Mouse (Mus musculus): Measurements from ENCODE around the gene Lgals9. TPM values are rescaled to one million over a fixed set of nuclear protein-coding genes. Genes with fewer than 3 reads are reported as not detected.

The Lgals9 gene
- polyA plus RNA-seq, 1 experiment from 2014 or later: 13.7 TPM

GRCm38 (mm10) chr11:78985505-78985904 lies 759 bp upstream of the Lgals9 start:
- Histone ChIP-seq H3K4me3 (replicated peaks; ENCODE audit: low read depth, low read length) (no peak overlapping the region), H3K9ac (replicated peaks; ENCODE audit: low read length) (no peak overlapping the region), H3K4me2 (ENCODE audit: low read length) (no peak overlapping the region), H3K9me3 (ENCODE audit: control insufficient read depth, low read length) (peaks cover 5% of the 10 kb centered on the region; the same call in 1 of the 2 replicates), H3K27me3 (ENCODE audit: control insufficient read depth, insufficient read depth, low read length) (no peaks in the 10 kb centered on the region), H3K4me1 (ENCODE audit: control insufficient read depth, insufficient read depth, low read length) (no peaks in the 10 kb centered on the region), H3K36me3 (ENCODE audit: control insufficient read depth, insufficient read depth, low read length) (no peaks in the 10 kb centered on the region), H3K27ac (replicated peaks; ENCODE audit: low read depth, low read length) (no peak overlapping the region)
- DNase-seq: no peak
- no peak for ATAC-seq (ENCODE audit: low FRiP score, low TSS enrichment)

- no peaks in the 10 kb centered on the region for H3K27me3 ChIP-seq (ENCODE audit: control insufficient read depth, insufficient read depth, low read length)
- H3K9ac ChIP-seq (replicated peaks; ENCODE audit: low read length): no peak overlapping the region
- H3K4me1 ChIP-seq (ENCODE audit: control insufficient read depth, insufficient read depth, low read length): no peaks in the 10 kb centered on the region
- DNase-seq (no peak), ATAC-seq (ENCODE audit: low FRiP score, low TSS enrichment) (no peak)
- no peaks in the 10 kb centered on the region for H3K9me3 ChIP-seq (ENCODE audit: control insufficient read depth, low read length)
- H3K4me2 ChIP-seq (ENCODE audit: low read length): no peak overlapping the region
- WGBS: 79% methylated on average over 7 of the region's 7 CpGs
- H3K36me3 ChIP-seq (ENCODE audit: control insufficient read depth, insufficient read depth, low read length): no peaks in the 10 kb centered on the region
- no peak overlapping the region for H3K27ac ChIP-seq (replicated peaks; ENCODE audit: low read depth, low read length)
- H3K4me3 ChIP-seq (replicated peaks; ENCODE audit: low read depth, low read length): no peak overlapping the region
Measured at GRCm38 (mm10) chr11:78983539-78983938, 1.2 kb downstream of the Lgals9 start.

GRCm38 (mm10) chr11:78982513-78983291 lies 2.0 kb downstream of the Lgals9 start:
- no peak overlapping the region for H3K4me3 ChIP-seq (replicated peaks; ENCODE audit: low read depth, low read length)
- H3K9me3 ChIP-seq (ENCODE audit: control insufficient read depth, low read length): no peaks in the 10 kb centered on the region
- ATAC-seq (ENCODE audit: low FRiP score, low TSS enrichment): no peak
- H3K27me3 ChIP-seq (ENCODE audit: control insufficient read depth, insufficient read depth, low read length): no peaks in the 10 kb centered on the region
- no peak overlapping the region for H3K4me2 ChIP-seq (ENCODE audit: low read length)
- no peak for DNase-seq
- no peaks in the 10 kb centered on the region for H3K4me1 ChIP-seq (ENCODE audit: control insufficient read depth, insufficient read depth, low read length)
- H3K27ac ChIP-seq (replicated peaks; ENCODE audit: low read depth, low read length): no peak overlapping the region
- 91% methylated on average over 12 of the region's 12 CpGs for WGBS
- no peaks in the 10 kb centered on the region for H3K36me3 ChIP-seq (ENCODE audit: control insufficient read depth, insufficient read depth, low read length)
- H3K9ac ChIP-seq (replicated peaks; ENCODE audit: low read length): no peak overlapping the region

GRCm38 (mm10) chr11:78982042-78982441 lies 2.7 kb downstream of the Lgals9 start:
- Histone ChIP-seq H3K4me1 (ENCODE audit: control insufficient read depth, insufficient read depth, low read length) (no peaks in the 10 kb centered on the region), H3K9me3 (ENCODE audit: control insufficient read depth, low read length) (no peaks in the 10 kb centered on the region), H3K27ac (replicated peaks; ENCODE audit: low read depth, low read length) (no peak overlapping the region), H3K4me3 (replicated peaks; ENCODE audit: low read depth, low read length) (no peak overlapping the region), H3K4me2 (ENCODE audit: low read length) (no peak overlapping the region), H3K36me3 (ENCODE audit: control insufficient read depth, insufficient read depth, low read length) (no peaks in the 10 kb centered on the region), H3K27me3 (ENCODE audit: control insufficient read depth, insufficient read depth, low read length) (no peaks in the 10 kb centered on the region), H3K9ac (replicated peaks; ENCODE audit: low read length) (no peak overlapping the region)
- ATAC-seq (ENCODE audit: low FRiP score, low TSS enrichment) (no peak), DNase-seq (no peak)
- 88% methylated on average over 2 of the region's 2 CpGs for WGBS

- 86% methylated on average over 4 of the region's 4 CpGs for WGBS
Measured at GRCm38 (mm10) chr11:78980083-78980634, 4.6 kb downstream of the Lgals9 start.

GRCm38 (mm10) chr11:78978176-78979019 lies 6.3 kb downstream of the Lgals9 start:
- Histone ChIP-seq H3K4me1 (ENCODE audit: control insufficient read depth, insufficient read depth, low read length) (no peaks in the 10 kb centered on the region), H3K9me3 (ENCODE audit: control insufficient read depth, low read length) (no peaks in the 10 kb centered on the region), H3K36me3 (ENCODE audit: control insufficient read depth, insufficient read depth, low read length) (no peaks in the 10 kb centered on the region), H3K27ac (replicated peaks; ENCODE audit: low read depth, low read length) (no peak overlapping the region), H3K9ac (replicated peaks; ENCODE audit: low read length) (no peak overlapping the region), H3K27me3 (ENCODE audit: control insufficient read depth, insufficient read depth, low read length) (no peaks in the 10 kb centered on the region), H3K4me3 (replicated peaks; ENCODE audit: low read depth, low read length) (no peak overlapping the region), H3K4me2 (ENCODE audit: low read length) (no peak overlapping the region)
- WGBS: 89% methylated on average over 12 of the region's 12 CpGs
- ATAC-seq (ENCODE audit: low FRiP score, low TSS enrichment) (no peak), DNase-seq (no peak)

More at GRCm38 (mm10) chr11:78980083-78980634, 4.6 kb downstream of the Lgals9 start:
- Histone ChIP-seq H3K9me3 (ENCODE audit: control insufficient read depth, low read length) (no peaks in the 10 kb centered on the region), H3K27ac (replicated peaks; ENCODE audit: low read depth, low read length) (no peak overlapping the region), H3K27me3 (ENCODE audit: control insufficient read depth, insufficient read depth, low read length) (no peaks in the 10 kb centered on the region), H3K4me1 (ENCODE audit: control insufficient read depth, insufficient read depth, low read length) (no peaks in the 10 kb centered on the region), H3K9ac (replicated peaks; ENCODE audit: low read length) (no peak overlapping the region), H3K4me3 (replicated peaks; ENCODE audit: low read depth, low read length) (no peak overlapping the region), H3K4me2 (ENCODE audit: low read length) (no peak overlapping the region), H3K36me3 (ENCODE audit: control insufficient read depth, insufficient read depth, low read length) (no peaks in the 10 kb centered on the region)
- ATAC-seq (ENCODE audit: low FRiP score, low TSS enrichment) (no peak), DNase-seq (no peak)

GRCm38 (mm10) chr11:78976731-78977510 lies 7.8 kb downstream of the Lgals9 start:
- Histone ChIP-seq H3K9me3 (ENCODE audit: control insufficient read depth, low read length) (no peaks in the 10 kb centered on the region), H3K4me1 (ENCODE audit: control insufficient read depth, insufficient read depth, low read length) (0 out of 2 replicates have a peak, but pooled peaks cover 4% of the 10 kb centered on the region), H3K9ac (replicated peaks; ENCODE audit: low read length) (no peak overlapping the region), H3K27me3 (ENCODE audit: control insufficient read depth, insufficient read depth, low read length) (no peaks in the 10 kb centered on the region), H3K36me3 (ENCODE audit: control insufficient read depth, insufficient read depth, low read length) (no peaks in the 10 kb centered on the region), H3K4me2 (ENCODE audit: low read length) (no peak overlapping the region), H3K4me3 (replicated peaks; ENCODE audit: low read depth, low read length) (no peak overlapping the region), H3K27ac (replicated peaks; ENCODE audit: low read depth, low read length) (no peak overlapping the region)
- DNase-seq (no peak), ATAC-seq (ENCODE audit: low FRiP score, low TSS enrichment) (no peak)
- WGBS: 83% methylated on average over 8 of the region's 8 CpGs

Data from midbrain, embryonic 14.5 days (tissue).